18 mouse cellular contexts compared by ENCODE assay signal in genomic region chr7:114045814-114046213, GRCm38 (mm10).
"Had no signal": no experiment of that assay in that cellular context is flagged by ENCODE, and none has a peak within 500 bp of the region (broad histone marks: within the 10 kb centered on the region; RNA-seq: fewer than 3 reads in every experiment).

No protein-coding gene starts in this region.

- ATAC-seq: liver, embryonic 12.5 days; midbrain, embryonic 13.5 days had no signal

- H3K9me3 ChIP-seq: limb, embryonic 10.5 days; limb, embryonic 13.5 days; liver, embryonic 12.5 days; liver, embryonic 15.5 days; lung, embryonic 15.5 days; megakaryocyte, embryonic 14.5 days; midbrain, embryonic 10.5 days; midbrain, embryonic 13.5 days had no signal

- H3K4me2 ChIP-seq: limb, embryonic 13.5 days; liver, embryonic 12.5 days; liver, embryonic 15.5 days; lung, embryonic 15.5 days; midbrain, embryonic 13.5 days had no signal

- H3K4me1 ChIP-seq: liver, embryonic 15.5 days; midbrain, embryonic 10.5 days had no signal

- DNase-seq: kidney, adult 8-10 months; kidney, postnatal 25 days; layer of hippocampus, adult 9-11 months; liver; lung, adult 18-20 months; lung, postnatal 10 days; lung, postnatal 36 days; thymus, postnatal 25 days had no signal

- H3K27ac ChIP-seq: kidney, postnatal 0 days; layer of hippocampus, adult 2 months; limb, embryonic 10.5 days; limb, embryonic 13.5 days; liver, embryonic 12.5 days; liver, embryonic 15.5 days; lung, embryonic 15.5 days; midbrain, embryonic 10.5 days; midbrain, embryonic 13.5 days had no signal

- H3K9ac ChIP-seq: limb, embryonic 13.5 days; liver, embryonic 12.5 days; liver, embryonic 15.5 days; lung, embryonic 15.5 days; midbrain, embryonic 13.5 days had no signal

- H3K36me3 ChIP-seq: liver, embryonic 15.5 days; lung, embryonic 15.5 days had no signal

- H3K27me3 ChIP-seq: limb, embryonic 13.5 days; liver, embryonic 12.5 days; liver, embryonic 15.5 days; lung, embryonic 15.5 days; megakaryocyte, embryonic 14.5 days; midbrain, embryonic 13.5 days had no signal

- H3K4me3 ChIP-seq: layer of hippocampus, adult 2 months; limb, embryonic 10.5 days; limb, embryonic 13.5 days; liver, embryonic 12.5 days; liver, embryonic 15.5 days; lung, embryonic 15.5 days; megakaryocyte, embryonic 14.5 days; midbrain, embryonic 10.5 days; midbrain, embryonic 13.5 days had no signal
